Mouse (Mus musculus) small intestine, adult 2 months (tissue): Measurements from ENCODE around the gene Gm10322. TPM values are rescaled to one million over a fixed set of nuclear protein-coding genes. Genes with fewer than 3 reads are reported as not detected.

Experiments
- H3K27ac ChIP-seq: fragments of 200-500 bp; 2 replicates; pipeline ENCODE4 v1.5.1; 2012; ENCODE audit warnings: low read depth, low read length, control low read depth, inconsistent platforms; ENCODE audit not compliant: insufficient read depth
- H3K27me3 ChIP-seq: fragments of 200-500 bp; 2 replicates; pipeline ENCODE4 v1.6.1; 2012; ENCODE audit warnings: mild to moderate bottlenecking, moderate library complexity, low read length, inconsistent platforms; ENCODE audit not compliant: control insufficient read depth, insufficient read depth
- H3K36me3 ChIP-seq: fragments of 200-500 bp; 2 replicates; pipeline ENCODE4 v1.6.1; 2012; ENCODE audit warnings: mild to moderate bottlenecking, low read length, control low read depth, inconsistent platforms; ENCODE audit not compliant: control insufficient read depth, insufficient read depth
- H3K4me1 ChIP-seq: fragments of 200-500 bp; 2 replicates; pipeline ENCODE4 v1.6.1; 2012; ENCODE audit warnings: low read length, inconsistent platforms, mixed read lengths; ENCODE audit not compliant: control insufficient read depth, insufficient read depth, insufficient read length
- H3K4me3 ChIP-seq: fragments of 200-500 bp; 2 replicates; pipeline ENCODE4 v1.5.1; 2012; ENCODE audit warnings: low read depth, mild to moderate bottlenecking, control low read depth, inconsistent platforms, low read length, moderate library complexity
- CTCF ChIP-seq: fragments of 200-500 bp; IDR thresholded peaks from 2 replicates; pipeline ENCODE4 v1.5.1; 2012; ENCODE audit warnings: low read depth, mild to moderate bottlenecking, control low read depth, inconsistent platforms, low read length, moderate library complexity, mixed read lengths; ENCODE audit not compliant: insufficient replicate concordance, insufficient read length; ENCODE audit errors: extremely low read depth
- POLR2A ChIP-seq: fragments of 200-500 bp; IDR thresholded peaks from 2 replicates; pipeline ENCODE4 v1.6.1; 2012; ENCODE audit warnings: low read depth, mild to moderate bottlenecking, control low read depth, inconsistent platforms, low read length, moderate library complexity
- WGBS: fragments of 180-500 bp; shearing (Covaris S2); methylation state at CpG from one replicate; pipeline ENCODE4 v1.1.7; 2018; 5-methylcytosine and 5-hydroxymethylcytosine counted together
- polyA plus RNA-seq: library from polyadenylated mRNA; depleted of rRNA; stranded (reverse); fragments of >200 nt; gene quantifications from 2 replicates; pipeline ENCODE4 v1.2.3, GENCODE M21; 2012

The Gm10322 gene
- polyA plus RNA-seq, 1 experiment: not detected

DNA sequence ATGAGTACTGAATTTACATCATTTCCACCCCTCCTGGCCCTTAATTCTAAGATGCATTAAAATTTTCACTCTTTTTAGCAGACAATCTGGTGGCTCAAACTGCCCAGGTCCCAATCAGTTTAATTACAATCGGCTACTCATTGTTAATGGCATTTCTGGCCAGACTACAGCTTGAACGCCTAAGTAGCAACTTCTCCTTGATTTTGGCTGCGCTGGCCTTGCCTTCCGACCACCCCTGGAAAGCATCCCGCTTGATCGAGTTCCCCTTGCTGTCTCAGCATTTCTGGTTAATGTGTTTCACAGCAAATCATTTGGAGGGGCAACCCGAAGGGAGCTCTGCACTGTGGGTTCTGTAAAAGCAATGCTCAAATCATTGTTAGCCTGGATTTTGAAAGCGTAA lies 13.8 kb upstream of the Gm10322 start:
- Histone ChIP-seq H3K36me3 (peaks cover 13% of the 10 kb centered on the region), H3K4me3 (no peak overlapping the region), H3K27me3 (no peaks in the 10 kb centered on the region), H3K27ac (no peak overlapping the region), H3K4me1 (peaks cover 20% of the 10 kb centered on the region)
- TF ChIP-seq POLR2A: no peak
- no peak for TF ChIP-seq CTCF
- WGBS: 88% methylated on average over 8 of the region's 8 CpGs

DNA sequence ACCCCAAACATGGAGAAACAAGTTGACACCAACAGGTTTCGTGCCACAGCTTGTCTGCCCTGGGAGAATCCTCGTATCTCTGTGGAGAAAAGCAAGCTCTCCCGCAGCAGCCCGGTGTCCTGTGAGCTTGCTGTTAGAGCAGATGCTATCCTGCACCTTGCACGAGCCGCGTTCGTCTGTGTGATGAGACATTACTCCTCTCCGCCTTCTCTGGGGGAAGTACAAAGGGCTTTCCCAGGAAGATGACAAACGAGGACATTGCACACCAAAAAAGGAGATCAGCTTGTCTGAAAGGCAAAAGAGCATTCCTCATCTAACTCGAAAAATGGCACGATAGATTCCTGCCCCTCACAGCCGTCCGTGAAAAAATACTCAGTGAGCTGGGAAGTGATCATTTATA lies 13.0 kb upstream of the Gm10322 start:
- Histone ChIP-seq H3K4me1 (peaks cover 22% of the 10 kb centered on the region), H3K27ac (no peak overlapping the region), H3K4me3 (no peak overlapping the region), H3K27me3 (no peaks in the 10 kb centered on the region), H3K36me3 (peaks cover 6% of the 10 kb centered on the region)
- WGBS: 70% methylated on average over 14 of the region's 14 CpGs
- TF ChIP-seq POLR2A (no peak), CTCF (no peak)

DNA sequence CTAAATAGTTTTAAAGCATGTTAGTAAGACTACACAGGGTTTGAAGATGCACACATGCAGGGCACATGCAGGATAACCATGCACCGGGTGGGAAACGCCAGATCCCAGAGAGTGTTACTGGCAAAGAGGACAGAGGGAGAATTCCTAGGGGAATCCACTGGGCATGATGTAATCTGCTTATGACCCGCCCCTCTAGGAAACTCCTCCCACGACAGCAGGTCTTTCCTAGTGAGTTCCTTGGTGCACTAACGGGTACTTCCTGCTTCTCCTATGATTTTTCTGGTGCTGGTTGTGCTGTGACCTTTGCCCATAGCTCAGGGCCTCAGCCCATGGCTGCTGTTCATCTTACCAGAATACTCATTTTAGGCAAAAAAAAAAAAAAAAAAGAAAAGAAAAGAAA lies 12.0 kb upstream of the Gm10322 start:
- H3K4me3 ChIP-seq: no peak overlapping the region
- H3K4me1 ChIP-seq: peaks cover 28% of the 10 kb centered on the region
- no peak overlapping the region for H3K27ac ChIP-seq
- 29% methylated on average over 5 of the region's 5 CpGs for WGBS
- peaks cover 6% of the 10 kb centered on the region for H3K36me3 ChIP-seq
- TF ChIP-seq CTCF: no peak
- no peak for TF ChIP-seq POLR2A
- H3K27me3 ChIP-seq: no peaks in the 10 kb centered on the region

DNA sequence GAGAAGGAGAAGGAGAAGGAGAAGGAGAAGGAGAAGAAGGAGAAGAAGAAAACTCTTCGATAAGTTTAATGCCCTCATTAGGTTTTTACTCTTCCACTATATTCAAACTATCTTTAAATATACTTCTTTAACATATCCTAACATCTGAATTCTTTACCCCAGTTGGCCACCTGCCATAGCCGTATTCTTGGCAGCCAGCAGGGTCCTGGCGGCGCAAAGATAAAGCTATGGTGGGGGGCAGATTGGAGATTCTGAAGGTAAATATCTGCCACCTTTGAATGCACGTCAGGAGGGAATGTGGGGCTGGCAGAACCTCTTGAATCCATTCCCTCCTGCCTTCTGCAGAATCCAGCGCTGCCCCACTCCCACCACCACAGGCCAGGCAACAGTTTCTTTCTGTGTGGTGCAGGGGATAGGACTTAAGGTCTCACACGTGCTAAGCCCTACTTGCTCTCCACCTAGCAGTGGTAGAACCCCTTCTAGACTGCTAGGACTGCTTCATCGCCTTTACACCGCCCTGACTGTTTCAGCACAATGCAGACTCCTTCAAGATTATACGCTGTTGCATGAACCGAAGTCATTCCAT lies 10.9 kb upstream of the Gm10322 start:
- peaks cover 31% of the 10 kb centered on the region for H3K4me1 ChIP-seq
- no peak for TF ChIP-seq CTCF
- no peak for TF ChIP-seq POLR2A
- H3K4me3 ChIP-seq: no peak overlapping the region
- peaks cover 3% of the 10 kb centered on the region for H3K36me3 ChIP-seq
- 61% methylated on average over 11 of the region's 11 CpGs for WGBS
- H3K27ac ChIP-seq: no peak overlapping the region
- no peaks in the 10 kb centered on the region for H3K27me3 ChIP-seq

DNA sequence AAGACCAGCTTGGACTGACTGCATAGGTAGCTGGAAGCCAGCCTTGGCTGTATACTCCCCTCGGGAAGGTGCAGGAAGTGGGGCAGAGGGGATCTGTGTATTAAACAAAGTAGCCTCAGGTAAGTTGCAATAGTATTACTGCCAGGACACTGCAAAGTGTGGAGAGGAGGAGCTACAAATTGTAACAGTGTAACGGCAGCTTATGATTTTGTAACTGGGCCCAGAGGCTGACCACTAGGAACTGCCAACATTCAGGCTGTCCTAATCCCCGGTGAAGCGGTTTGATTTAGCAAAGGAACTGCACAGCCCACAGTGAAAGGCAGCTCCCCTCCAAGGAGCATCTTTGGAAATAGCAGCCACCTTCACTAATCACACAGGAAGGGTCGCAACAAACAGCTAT lies 2.6 kb upstream of the Gm10322 start:
- Histone ChIP-seq H3K27me3 (no peaks in the 10 kb centered on the region), H3K4me3 (no peak overlapping the region), H3K36me3 (no peaks in the 10 kb centered on the region), H3K4me1 (peaks cover 14% of the 10 kb centered on the region; the same call in 1 of the 2 replicates), H3K27ac (no peak overlapping the region)
- 63% methylated on average over 5 of the region's 5 CpGs for WGBS
- no peak for TF ChIP-seq POLR2A
- TF ChIP-seq CTCF: no peak

DNA sequence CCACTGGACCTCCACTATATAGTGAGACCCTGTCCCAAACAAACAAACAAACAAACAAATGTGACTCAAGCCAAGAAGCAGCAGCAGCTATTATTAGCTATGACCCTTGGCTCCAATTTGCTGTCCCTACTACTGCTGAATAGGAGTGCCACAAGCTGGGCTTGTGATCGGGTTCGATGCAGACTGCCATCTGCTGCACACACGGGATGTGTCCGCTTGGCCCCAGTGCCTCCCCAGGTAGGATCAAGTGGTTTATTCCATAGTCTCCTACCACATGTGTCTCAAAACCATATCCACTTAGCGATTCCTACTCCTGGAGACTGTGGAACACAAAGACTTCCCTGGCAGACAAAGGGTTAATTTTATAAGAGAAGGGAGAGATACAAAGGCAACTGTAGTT lies 1.7 kb upstream of the Gm10322 start:
- Histone ChIP-seq H3K27me3 (no peaks in the 10 kb centered on the region), H3K4me3 (peak overlapping the region; percentile 20), H3K4me1 (peaks cover 6% of the 10 kb centered on the region; the same call in 1 of the 2 replicates), H3K36me3 (no peaks in the 10 kb centered on the region), H3K27ac (no peak overlapping the region; the same call in 1 of the 2 replicates)
- TF ChIP-seq POLR2A (no peak), CTCF (peak; percentile 23; the same call in 1 of the 2 replicates)
- 36% methylated on average over 5 of the region's 5 CpGs for WGBS

DNA sequence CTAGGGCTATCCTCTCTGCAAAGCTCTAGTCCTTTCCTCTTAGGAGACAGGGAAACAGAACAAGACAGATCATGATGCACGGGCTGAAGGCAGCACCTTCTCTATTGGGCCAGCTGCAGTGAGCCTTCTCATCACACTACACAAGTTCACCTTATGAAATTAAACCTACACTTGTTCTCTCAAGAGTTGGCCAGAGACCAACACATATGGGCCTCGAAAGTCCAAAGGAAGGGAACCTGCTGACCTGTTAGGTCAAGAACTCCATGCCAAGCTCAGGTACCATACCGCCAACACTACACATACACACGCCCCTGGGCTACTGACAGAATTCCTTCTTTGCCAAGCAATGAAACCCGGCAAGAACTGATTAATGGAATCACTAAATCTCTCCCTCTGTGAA lies 452 bp upstream of the Gm10322 start:
- H3K4me1 ChIP-seq: peaks cover 6% of the 10 kb centered on the region; the same call in 1 of the 2 replicates
- WGBS: 13% methylated on average over 5 of the region's 5 CpGs
- peak overlapping the region; percentile 75 for H3K27ac ChIP-seq
- no peaks in the 10 kb centered on the region for H3K27me3 ChIP-seq
- no peaks in the 10 kb centered on the region for H3K36me3 ChIP-seq
- TF ChIP-seq CTCF: no peak
- TF ChIP-seq POLR2A: no peak
- peak overlapping the region; percentile 90 for H3K4me3 ChIP-seq
